Mouse (Mus musculus): ENCODE data around the gene Aldh2.

DNA sequence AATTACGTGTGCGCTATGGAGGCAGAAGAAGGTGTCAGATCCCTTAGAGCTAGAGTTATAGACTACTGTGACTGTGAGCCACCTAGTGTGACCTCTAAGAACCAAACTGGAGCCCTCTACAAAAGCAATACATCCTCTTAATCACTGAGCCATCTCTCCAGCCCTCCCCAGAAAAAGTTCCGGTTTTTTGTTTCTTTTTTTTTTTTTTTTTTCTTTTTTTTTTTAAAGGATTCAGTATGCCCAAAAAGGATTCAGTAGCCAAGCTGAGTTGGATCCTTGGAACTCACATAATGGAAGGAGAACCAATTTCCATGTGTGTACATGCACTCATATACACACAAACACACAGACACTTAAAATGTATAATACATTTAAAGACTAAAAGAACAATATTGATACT, 50.3 kb downstream of the Aldh2 start:
- TF ChIP-seq CTCF (IDR thresholded peaks at IDR 0.05; ENCODE audit: borderline replicate concordance, insufficient read depth, low read depth, low read length) (no peak), POLR2A (IDR thresholded peaks at IDR 0.05; ENCODE audit: borderline replicate concordance, insufficient read depth, low read length) (no peak)
